Mouse (Mus musculus): ENCODE data around the gene Pcsk2.

DNA sequence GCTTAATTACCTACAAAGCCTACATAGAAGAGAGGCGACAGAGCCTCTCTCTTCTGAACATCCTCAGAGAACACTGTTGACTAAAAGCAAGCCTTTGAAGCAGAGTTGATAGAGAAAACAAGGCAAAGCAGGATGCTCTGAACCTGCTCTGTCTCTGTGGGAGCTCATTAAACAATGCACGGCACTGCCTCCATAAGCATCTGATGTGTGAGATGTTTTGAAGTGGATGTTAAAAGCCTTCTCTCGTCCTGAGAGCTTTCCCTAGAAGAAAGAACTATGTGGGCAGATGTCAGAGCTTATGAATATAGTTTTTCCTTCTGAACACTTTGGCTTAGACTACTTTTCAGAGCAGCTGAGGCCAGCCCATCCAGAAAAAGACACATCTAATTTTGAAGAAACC is 145.3 kb downstream of the Pcsk2 start:
- no peak for TF ChIP-seq CTCF (IDR thresholded peaks at IDR 0.05; ENCODE audit: low read depth)
- TF ChIP-seq EP300 (IDR thresholded peaks at IDR 0.05; ENCODE audit: low read depth): no peak
